In the genomic region with DNA sequence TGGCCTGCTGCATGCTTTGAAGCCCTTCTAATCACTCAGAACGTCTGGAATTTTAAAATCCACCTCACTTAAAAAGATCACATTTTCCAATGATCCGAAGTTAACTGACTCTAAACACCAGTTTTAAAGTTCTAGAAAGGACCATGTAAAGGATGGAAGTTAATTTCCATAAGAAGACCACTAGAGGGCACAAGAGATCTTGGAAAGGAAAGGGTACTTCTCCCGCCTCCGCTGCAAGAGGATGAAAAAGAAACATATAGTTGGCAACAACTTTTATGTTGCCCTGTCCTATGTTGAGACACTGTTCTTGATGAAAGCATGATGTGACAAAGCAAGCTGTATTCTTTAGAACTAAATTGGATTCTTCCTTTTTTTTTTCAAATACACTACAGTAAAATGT, we compare ENCODE assay signal across 8 mouse cellular contexts. TPM values are rescaled to one million over a fixed set of nuclear protein-coding genes. Genes with fewer than 3 reads are reported as not detected.
DNase-seq lines count a peak whose midpoint lies in the region; ATAC-seq and TF ChIP-seq lines count a peak whose summit lies in the region.

No protein-coding gene starts in this region.

- intact Hi-C loops in left cerebral cortex, postnatal 14 days (cut with DNase I) = loop anchor here (2.0 to 10.0 kb wide), 4 partner anchors 257 to 655 kb away; no protein-coding TSS in a partner anchor

- DNase-seq in cerebellum, adult 11 months = no peak
- DNase-seq in left cerebral cortex, postnatal 14 days (ENCODE audit: low spot score in 2 of 2) = peak; percentile 8 to 54
- no peak for DNase-seq in left cerebral cortex, adult 18-20 months (ENCODE audit: low spot score in 2 of 2)
- no peak for DNase-seq in right cerebral cortex, postnatal 14 days
- no peak for DNase-seq in layer of hippocampus, postnatal 25 days (ENCODE audit: extremely low spot score in 1 of 2, low spot score in 1 of 2)

- peak; percentile 60; the same call in 1 of the 2 replicates for TF ChIP-seq CTCF in cortical plate, adult 2 months (IDR thresholded peaks at IDR 0.05; ENCODE audit: extremely low read depth, insufficient read depth, low read length)

- H3K4me1 ChIP-seq in cortical plate, adult 2 months (ENCODE audit: control insufficient read depth, insufficient read depth, low read length) = no peaks in the 10 kb centered on the region

- H3K27ac ChIP-seq in cortical plate, adult 2 months (ENCODE audit: insufficient read depth, low read length) = no peak overlapping the region

- no peak for TF ChIP-seq POLR2A in cortical plate, adult 2 months (IDR thresholded peaks at IDR 0.05; ENCODE audit: extremely low read depth, insufficient read depth, low read length)

- H3K4me3 ChIP-seq in cortical plate, adult 2 months (ENCODE audit: insufficient read depth, low read length) = no peak overlapping the region

- ATAC-seq in cerebellum, adult (ENCODE audit: insufficient number of reproducible peaks, low FRiP score, low TSS enrichment) = peak; percentile 56; the same call in 1 of the 2 replicates
- peak; percentile 89 for ATAC-seq in megakaryocyte-erythroid progenitor cell, adult 5-6 weeks (replicated peaks; ENCODE audit: low FRiP score, low TSS enrichment, poor library complexity, severe bottlenecking)

RNA-seq across cellular contexts. Expression of a gene that starts 22.6 kb away (rescaled TPM):
- total RNA-seq in left cerebral cortex, postnatal 14 days (2021) = 10 to 100 TPM; 16.7 to 18.9 TPM
- 10 to 100 TPM; 20.8 to 21.8 TPM for total RNA-seq in left cerebral cortex, adult 18-20 months (2021)
- 8.7 and 10.0 TPM in 2 replicates for polyA plus RNA-seq in cortical plate, adult 2 months (2012; rRNA removed)
- 27.6 and 33.1 TPM in 2 replicates for total RNA-seq in megakaryocyte-erythroid progenitor cell, adult 5-6 weeks (2014; fragmentation: Nextera tagmentation)
- 86.4 and 91.4 TPM in 2 replicates for total RNA-seq in megakaryocyte-erythroid progenitor cell, adult 5-6 weeks (2017)
- 10 to 100 TPM; 18.8 to 21.3 TPM for total RNA-seq in layer of hippocampus, postnatal 25 days (2021)

RNA-seq across cellular contexts. Expression of a gene that starts 22.9 kb away (rescaled TPM):
- 1 to 10 TPM; 3.0 to 7.5 TPM for total RNA-seq in left cerebral cortex, postnatal 14 days (2021)
- total RNA-seq in left cerebral cortex, adult 18-20 months (2021) = 1 to 10 TPM; 3.4 to 3.6 TPM
- 2.2 and 2.3 TPM in 2 replicates for polyA plus RNA-seq in cortical plate, adult 2 months (2012; rRNA removed)
- total RNA-seq in megakaryocyte-erythroid progenitor cell, adult 5-6 weeks (2014; fragmentation: Nextera tagmentation) = not detected in 2 replicates
- not detected in 2 replicates for total RNA-seq in megakaryocyte-erythroid progenitor cell, adult 5-6 weeks (2017)
- total RNA-seq in layer of hippocampus, postnatal 25 days (2021) = 1 to 10 TPM; 2.5 to 4.9 TPM

RNA-seq across cellular contexts. Expression of a gene that starts 55.6 kb away (rescaled TPM):
- 10 to 100 TPM; 72.3 to 79.3 TPM for total RNA-seq in left cerebral cortex, postnatal 14 days (2021)
- total RNA-seq in left cerebral cortex, adult 18-20 months (2021) = 10 to 100 TPM; 75.5 to 84.4 TPM
- polyA plus RNA-seq in cortical plate, adult 2 months (2012; rRNA removed) = 75.5 and 78.1 TPM in 2 replicates
- total RNA-seq in megakaryocyte-erythroid progenitor cell, adult 5-6 weeks (2014; fragmentation: Nextera tagmentation) = 60.2 and 63.9 TPM in 2 replicates
- 55.0 and 65.7 TPM in 2 replicates for total RNA-seq in megakaryocyte-erythroid progenitor cell, adult 5-6 weeks (2017)
- total RNA-seq in layer of hippocampus, postnatal 25 days (2021) = 10 to 100 TPM; 68.4 to 69.2 TPM

Comparison
In these comparisons a context has a peak if more than half of its experiments do, and no peak if none do; other contexts are left out.
1. DNase-seq: peak in left cerebral cortex, postnatal 14 days (2 of 2); none in cerebellum, adult 11 months (single experiment), left cerebral cortex, adult 18-20 months (0 of 2), right cerebral cortex, postnatal 14 days (single experiment) and layer of hippocampus, postnatal 25 days (0 of 2).